Mouse (Mus musculus) ES-Bruce4 (cell line): ENCODE measurements around the gene Magi1.

Experiments
- CTCF ChIP-seq: IDR thresholded peaks from one replicate; pipeline ENCODE4 v1.8.1; 2011; ENCODE audit warnings: low read depth, low read length
- EP300 ChIP-seq: IDR thresholded peaks from 2 replicates; pipeline ENCODE4 v1.6.1; 2011; ENCODE audit warnings: low read depth, low read length; ENCODE audit not compliant: insufficient read depth
- POLR2A ChIP-seq: IDR thresholded peaks from one replicate; pipeline ENCODE4 v1.8.1; 2011; ENCODE audit warnings: low read length; ENCODE audit not compliant: insufficient read depth

GRCm38 (mm10) chr6:93874936-93875335 lies 408.8 kb downstream of the Magi1 start:
- TF ChIP-seq EP300: no peak
- no peak for TF ChIP-seq CTCF
- TF ChIP-seq POLR2A: no peak
